Mouse (Mus musculus) MEL (cell line): ENCODE measurements at regions not wholly inside any gene's neighbourhood (a gene's known extent, or its start where the extent isn't known, plus 50 kb on each side); places are given as distances from the start of the nearest gene placed in this dataset.

Experiments used
- CHD2 ChIP-seq: IDR thresholded peaks from 2 replicates; pipeline ENCODE4 v1.6.1; 2011; ENCODE audit warnings: low read length, improper control_type of control experiment
- CTCF ChIP-seq, 3 experiments: IDR thresholded peaks in 2 of 3; conservative IDR thresholded peaks in 1 of 3; 2 replicates each; pipeline ENCODE4 v1.5.1; 2011 to 2012; ENCODE audit warnings: low read length in 3 of 3, low read depth in 2 of 3, mild to moderate bottlenecking in 2 of 3, improper control_type of control experiment in 1 of 3, inconsistent platforms in 1 of 3, mixed read lengths in 1 of 3, moderate library complexity in 1 of 3; ENCODE audit not compliant: control insufficient read depth in 1 of 3, insufficient read depth in 1 of 3, poor library complexity in 1 of 3, severe bottlenecking in 1 of 3
- POLR2A ChIP-seq, 2 experiments: IDR thresholded peaks; 2 replicates each; pipeline ENCODE4 v1.6.1; 2011 to 2012; ENCODE audit warnings: low read length in 2 of 2, mild to moderate bottlenecking in 2 of 2, control low read depth in 1 of 2, improper control_type of control experiment in 1 of 2, low read depth in 1 of 2, moderate library complexity in 1 of 2; ENCODE audit not compliant: control insufficient read depth in 1 of 2, insufficient read depth in 1 of 2, poor library complexity in 1 of 2
- ZNF384 ChIP-seq: IDR thresholded peaks from 2 replicates; pipeline ENCODE4 v1.6.1; 2012; ENCODE audit warnings: low read depth, mild to moderate bottlenecking, inconsistent platforms, low read length, improper control_type of control experiment

- TF ChIP-seq POLR2A (IDR thresholded peaks at IDR 0.05; ENCODE audit: control insufficient read depth in 1 of 2, insufficient read depth in 1 of 2, low read depth in 1 of 2, low read length in 2 of 2, poor library complexity in 1 of 2) = no peak
- no peak for TF ChIP-seq CHD2
- no peak for TF ChIP-seq ZNF384
- no peak for TF ChIP-seq CTCF (IDR thresholded peaks at IDR 0.05 in 2 of 3, conservative IDR thresholded peaks at IDR 0.05 in 1 of 3; ENCODE audit: control insufficient read depth in 1 of 3, insufficient read depth in 1 of 3, low read depth in 2 of 3, low read length in 3 of 3, poor library complexity in 1 of 3, severe bottlenecking in 1 of 3)
Measured at GRCm38 (mm10) chr1:90404717-90405487, 197.9 kb upstream of the Cops8 start.
